Mouse (Mus musculus): ENCODE results near the gene Gys2. TPM values are rescaled to one million over a fixed set of nuclear protein-coding genes. Genes with fewer than 3 reads are reported as not detected.
"Not testable (repeated sequence)": the region's sequence is repeated elsewhere in the genome, so short reads cannot be mapped to it uniquely, and the experiment has no call there.

Gys2 gene
- 0.08 and 0.09 TPM in 2 replicates for polyA plus RNA-seq (2015; fragmentation: Nextera tagmentation; extraction: Ambion mirVana)

GRCm38 (mm10) chr6:142472801-142473203, at the start of gene Gys2:
TSS of gene Gys2 (minus strand) at chr6:142473109.
- ATAC-seq (ENCODE audit: low FRiP score): no peak
- H3K9ac ChIP-seq: no peak within 1 kb of the TSS
- no peak within 1 kb of the TSS for H3K4me2 ChIP-seq
- 67% methylated on average over 4 of the region's 4 CpGs for whole genome bisulfite sequencing
- H3K27ac ChIP-seq: no peak within 1 kb of the TSS
- no peak within 1 kb of the TSS for H3K4me3 ChIP-seq
- no peaks in the 10 kb centered on the region for H3K9me3 ChIP-seq
- H3K36me3 ChIP-seq: no peaks in the 10 kb centered on the region
- H3K27me3 ChIP-seq: no peaks in the 10 kb centered on the region
- H3K4me1 ChIP-seq (replicated peaks): no peaks in the 10 kb centered on the region

DNA sequence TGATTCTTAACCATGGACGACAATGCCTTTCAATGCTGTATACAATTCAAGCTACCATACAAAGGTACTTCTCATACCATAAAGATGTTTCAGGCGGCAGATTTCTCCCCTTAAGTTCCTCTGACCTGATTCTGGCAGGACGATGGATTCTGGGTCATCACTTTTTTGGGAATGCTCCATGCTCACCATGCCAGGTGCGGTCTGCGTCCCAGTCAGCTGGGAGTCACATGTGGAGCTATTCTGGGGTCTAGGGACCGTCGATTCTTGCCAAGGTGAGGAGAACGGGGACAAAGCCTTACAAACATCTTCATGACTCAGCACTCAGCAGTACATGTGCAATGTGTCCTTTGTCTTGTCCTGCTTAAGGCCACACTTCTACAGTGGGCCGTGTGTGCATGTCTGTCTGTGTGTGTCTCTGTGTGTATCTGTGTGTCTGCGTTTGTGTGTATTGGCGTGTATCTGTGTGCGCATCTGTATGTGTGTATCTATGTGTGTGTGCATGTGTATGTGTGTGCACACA, 48.7 kb upstream of the Gys2 start:
- no peak for ATAC-seq (ENCODE audit: low FRiP score)
- 83% methylated on average over 12 of the region's 12 CpGs for WGBS
- H3K36me3 ChIP-seq: no peaks in the 10 kb centered on the region
- H3K27ac ChIP-seq: no peak overlapping the region
- H3K9me3 ChIP-seq: no peaks in the 10 kb centered on the region
- no peaks in the 10 kb centered on the region for H3K4me1 ChIP-seq (replicated peaks)
- H3K4me3 ChIP-seq: no peak overlapping the region
- no peak overlapping the region for H3K4me2 ChIP-seq
- H3K27me3 ChIP-seq: no peaks in the 10 kb centered on the region
- no peak overlapping the region for H3K9ac ChIP-seq

GRCm38 (mm10) chr6:142519110-142519509, 46.2 kb upstream of the Gys2 start:
- H3K4me1 ChIP-seq (replicated peaks): no peaks in the 10 kb centered on the region; the same call in 1 of the 2 replicates
- peak; percentile 78; the same call in 1 of the 2 replicates for ATAC-seq (ENCODE audit: low FRiP score)
- no peak overlapping the region for H3K9ac ChIP-seq
- peaks cover 3% of the 10 kb centered on the region; the same call in 1 of the 2 replicates for H3K27me3 ChIP-seq
- H3K4me2 ChIP-seq: no peak overlapping the region
- WGBS: 16% methylated on average over 6 of the region's 6 CpGs
- H3K4me3 ChIP-seq: no peak overlapping the region
- H3K36me3 ChIP-seq: no peaks in the 10 kb centered on the region
- no peaks in the 10 kb centered on the region for H3K9me3 ChIP-seq
- no peak overlapping the region for H3K27ac ChIP-seq

DNA sequence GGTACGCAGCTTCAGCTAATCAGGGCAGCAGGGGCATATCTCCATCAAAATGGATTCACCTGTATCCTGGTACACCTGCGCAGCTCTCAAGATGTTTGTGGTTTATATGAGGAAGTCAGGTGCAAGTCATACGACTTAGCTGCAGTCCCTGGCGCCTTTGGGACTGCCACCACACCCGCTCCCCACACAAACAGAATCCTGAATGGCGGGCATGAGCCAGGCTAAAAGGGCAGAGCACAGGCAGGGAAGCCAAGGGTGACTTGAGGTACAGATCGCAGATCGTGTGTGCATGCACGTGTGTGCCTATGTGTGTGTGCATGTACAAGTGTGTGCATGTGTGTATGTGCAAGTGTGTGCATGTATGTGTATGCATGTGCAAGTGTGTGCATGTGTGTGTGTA, 42.5 kb upstream of the Gys2 start:
- not testable (repeated sequence) for H3K4me3 ChIP-seq; H3K4me1 ChIP-seq (replicated peaks); H3K9ac ChIP-seq; H3K36me3 ChIP-seq; H3K4me2 ChIP-seq; ATAC-seq (ENCODE audit: low FRiP score); H3K9me3 ChIP-seq; H3K27ac ChIP-seq
- WGBS: 78% methylated on average over 9 of the region's 9 CpGs
- H3K27me3 ChIP-seq: peaks cover 24% of the 10 kb centered on the region

- H3K36me3 ChIP-seq: no peaks in the 10 kb centered on the region
- WGBS: 3% methylated on average over 10 of the region's 10 CpGs
- H3K9me3 ChIP-seq: no peaks in the 10 kb centered on the region
- no peak; the same call in 1 of the 2 replicates for ATAC-seq (ENCODE audit: low FRiP score)
- no peak overlapping the region for H3K27ac ChIP-seq
- peaks cover 24% of the 10 kb centered on the region for H3K27me3 ChIP-seq
- H3K4me1 ChIP-seq (replicated peaks): no peaks in the 10 kb centered on the region; the same call in 1 of the 2 replicates
- H3K4me3 ChIP-seq: no peak overlapping the region
- no peak overlapping the region for H3K4me2 ChIP-seq
- no peak overlapping the region for H3K9ac ChIP-seq
Observed at GRCm38 (mm10) chr6:142514912-142515311, 42.0 kb upstream of the Gys2 start.

DNA sequence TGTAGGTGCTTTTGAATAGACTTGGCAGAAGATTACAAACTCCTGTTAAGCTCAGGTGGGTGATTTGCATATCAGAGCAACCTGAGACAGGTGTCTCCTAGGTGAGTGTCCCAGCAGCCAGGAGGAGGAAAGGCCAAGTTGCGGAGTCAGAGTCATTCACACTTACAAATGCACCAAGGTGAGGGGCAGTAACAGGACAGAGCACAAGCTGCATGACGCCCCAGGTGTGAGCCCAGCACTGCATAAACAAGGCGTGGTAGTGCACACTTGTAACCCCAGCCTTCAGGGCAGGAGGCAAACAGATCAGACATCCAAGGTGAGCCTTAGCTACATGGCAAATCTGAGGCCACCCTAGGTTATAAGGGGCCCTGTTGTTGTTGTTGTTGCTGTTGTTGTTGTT, 40.0 kb upstream of the Gys2 start:
- no peak overlapping the region for H3K9ac ChIP-seq
- H3K27ac ChIP-seq: no peak overlapping the region
- H3K4me3 ChIP-seq: no peak overlapping the region
- ATAC-seq (ENCODE audit: low FRiP score): no peak
- no peak overlapping the region for H3K4me2 ChIP-seq
- H3K9me3 ChIP-seq: no peaks in the 10 kb centered on the region
- peaks cover 37% of the 10 kb centered on the region for H3K27me3 ChIP-seq
- no peaks in the 10 kb centered on the region for H3K36me3 ChIP-seq
- WGBS: 68% methylated on average over 3 of the region's 3 CpGs
- peaks cover 6% of the 10 kb centered on the region for H3K4me1 ChIP-seq (replicated peaks)

GRCm38 (mm10) chr6:142511516-142512135, 38.7 kb upstream of the Gys2 start:
- H3K9ac ChIP-seq: no peak overlapping the region
- no peaks in the 10 kb centered on the region for H3K36me3 ChIP-seq
- H3K27ac ChIP-seq: no peak overlapping the region
- H3K4me2 ChIP-seq: no peak overlapping the region
- H3K4me3 ChIP-seq: no peak overlapping the region
- ATAC-seq (ENCODE audit: low FRiP score): no peak
- peaks cover 11% of the 10 kb centered on the region for H3K4me1 ChIP-seq (replicated peaks)
- H3K27me3 ChIP-seq: peaks cover 37% of the 10 kb centered on the region
- no peaks in the 10 kb centered on the region for H3K9me3 ChIP-seq
- 25% methylated on average over 12 of the region's 12 CpGs for WGBS

- Histone ChIP-seq H3K9me3 (no peaks in the 10 kb centered on the region), H3K9ac (0 out of 2 replicates have a peak overlapping the region, but pooled peaks have one; percentile 85), H3K4me3 (0 out of 2 replicates have a peak overlapping the region, but pooled peaks have one; percentile 65), H3K4me2 (no peak overlapping the region; the same call in 1 of the 2 replicates), H3K4me1 (replicated peaks) (peaks cover 36% of the 10 kb centered on the region), H3K36me3 (peaks cover 2% of the 10 kb centered on the region; the same call in 1 of the 2 replicates), H3K27ac (no peak overlapping the region), H3K27me3 (peaks cover 34% of the 10 kb centered on the region)
- 28% methylated on average over 4 of the region's 4 CpGs for WGBS
- no peak for ATAC-seq (ENCODE audit: low FRiP score)
Observed at GRCm38 (mm10) chr6:142508663-142509062, 35.8 kb upstream of the Gys2 start.

DNA sequence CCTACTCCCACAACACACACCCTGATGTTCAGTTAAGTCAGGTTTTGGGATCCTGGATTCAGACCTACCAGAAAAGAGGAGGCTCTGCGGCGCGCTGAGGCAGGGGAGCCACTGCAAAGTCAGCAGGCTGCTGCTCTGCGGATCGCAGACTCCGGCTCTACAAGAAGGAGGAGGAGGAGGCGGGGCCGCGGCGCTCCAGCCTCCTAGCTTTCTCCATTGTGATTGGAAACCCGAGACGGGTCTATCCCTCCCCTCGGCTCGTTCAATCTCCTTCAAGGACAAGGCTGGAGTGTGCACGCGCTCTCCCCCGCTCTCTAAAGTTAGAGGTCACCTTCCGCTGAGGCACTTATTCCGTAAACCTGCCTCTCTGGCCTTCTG, 34.9 kb upstream of the Gys2 start, which contains the start of gene Ldhb:
Gene Ldhb (minus strand): TSS at position 173 of the 378 bp plus-strand sequence.
- no peaks in the 10 kb centered on the region for H3K9me3 ChIP-seq
- under 1% methylated on average over 19 of the region's 19 CpGs for WGBS

GRCm38 (mm10) chr6:142507033-142507784, 34.3 kb upstream of the Gys2 start:
- Histone ChIP-seq H3K27me3 (peaks cover 29% of the 10 kb centered on the region), H3K36me3 (peaks cover 9% of the 10 kb centered on the region), H3K4me2 (peak overlapping the region; percentile 91), H3K27ac (peak overlapping the region; percentile 80), H3K9me3 (no peaks in the 10 kb centered on the region), H3K4me3 (peak overlapping the region; percentile 65), H3K4me1 (replicated peaks) (peaks cover 44% of the 10 kb centered on the region), H3K9ac (peak overlapping the region; percentile 85)
- under 1% methylated on average over 30 of the region's 30 CpGs for WGBS
- ATAC-seq (ENCODE audit: low FRiP score): peak; percentile 82

More for the DNA sequence above, 34.9 kb upstream of the Gys2 start, which contains the start of gene Ldhb:
- Histone ChIP-seq H3K4me1 (replicated peaks) (peaks cover 38% of the 10 kb centered on the region), H3K4me2 (peak within 1 kb of the TSS; percentile 91), H3K27me3 (peaks cover 30% of the 10 kb centered on the region), H3K4me3 (peak within 1 kb of the TSS; percentile 65), H3K9ac (peak within 1 kb of the TSS; percentile 85), H3K36me3 (peaks cover 4% of the 10 kb centered on the region), H3K27ac (peak within 1 kb of the TSS; percentile 80)
- peak; percentile 98 for ATAC-seq (ENCODE audit: low FRiP score)

DNA sequence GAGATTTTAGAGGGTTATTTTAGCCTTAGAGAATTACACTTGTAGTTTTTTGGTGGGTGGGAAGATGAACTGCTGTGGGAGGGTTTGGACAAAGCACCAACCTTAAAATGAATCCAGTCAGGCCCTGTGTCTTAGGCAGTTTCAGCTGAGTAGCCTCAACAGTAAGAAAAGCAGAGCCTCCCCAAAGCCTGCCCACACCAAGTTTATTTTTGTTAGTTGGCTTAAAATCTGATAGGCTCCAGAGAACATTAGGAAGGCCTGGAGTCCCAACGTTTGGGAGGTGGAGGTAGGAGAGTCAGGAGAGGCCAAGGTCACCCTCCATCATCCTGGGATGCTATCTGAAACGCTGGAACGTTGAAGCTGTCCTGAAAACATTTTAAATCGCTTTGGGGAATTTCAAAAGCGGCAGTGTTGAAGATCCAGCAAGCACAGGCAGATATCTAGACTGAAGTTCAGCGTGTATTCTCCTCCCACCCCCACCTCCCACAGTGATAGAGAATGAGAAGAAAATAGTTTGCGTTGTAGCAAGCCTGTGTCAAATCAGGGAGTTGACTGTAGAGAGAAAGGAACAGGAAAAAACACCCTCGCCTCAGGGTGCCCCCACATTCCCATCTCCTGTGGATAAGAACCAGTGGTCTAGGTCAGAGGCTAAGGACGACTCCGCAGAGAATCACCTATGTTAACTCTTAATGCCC, 33.6 kb upstream of the Gys2 start:
- peak overlapping the region; percentile 91 for H3K4me2 ChIP-seq
- peaks cover 46% of the 10 kb centered on the region for H3K4me1 ChIP-seq (replicated peaks)
- no peaks in the 10 kb centered on the region for H3K9me3 ChIP-seq
- no peak overlapping the region for H3K27ac ChIP-seq
- peak overlapping the region; percentile 65 for H3K4me3 ChIP-seq
- ATAC-seq (ENCODE audit: low FRiP score): no peak
- 7% methylated on average over 10 of the region's 10 CpGs for WGBS
- H3K27me3 ChIP-seq: peaks cover 23% of the 10 kb centered on the region
- H3K9ac ChIP-seq: peak overlapping the region; percentile 85
- H3K36me3 ChIP-seq: peaks cover 16% of the 10 kb centered on the region

GRCm38 (mm10) chr6:142503601-142504000, 30.7 kb upstream of the Gys2 start:
- Histone ChIP-seq H3K27ac (no peak overlapping the region), H3K9me3 (no peaks in the 10 kb centered on the region), H3K27me3 (0 out of 2 replicates have a peak, but pooled peaks cover under 1% of the 10 kb centered on the region), H3K4me1 (replicated peaks) (peaks cover 46% of the 10 kb centered on the region), H3K36me3 (peaks cover 40% of the 10 kb centered on the region), H3K4me3 (no peak overlapping the region), H3K4me2 (0 out of 2 replicates have a peak overlapping the region, but pooled peaks have one; percentile 15), H3K9ac (no peak overlapping the region)
- no peak for ATAC-seq (ENCODE audit: low FRiP score)
- WGBS: 77% methylated on average over 8 of the region's 8 CpGs
